Mouse (Mus musculus) cerebellum, postnatal 36 days (tissue): ENCODE measurements around the gene Erg.

ENCODE experiments used
- DNase-seq, 2 experiments: peaks; one replicate each; pipeline ENCODE4 v3.0.0; 2021 to 2022; ENCODE audit warnings: mixed read lengths in 2 of 2

Erg gene

GRCm38 (mm10) chr16:95475041-95475440 lies 111.4 kb downstream of the Erg start:
- no peak for DNase-seq

GRCm38 (mm10) chr16:95473946-95474345 lies 112.4 kb downstream of the Erg start:
- no peak for DNase-seq

- no peak for DNase-seq
Observed at GRCm38 (mm10) chr16:95472771-95473170, 113.6 kb downstream of the Erg start.

- no peak for DNase-seq
Observed at GRCm38 (mm10) chr16:95469262-95470139, 116.9 kb downstream of the Erg start.

GRCm38 (mm10) chr16:95467893-95468292 lies 118.5 kb downstream of the Erg start:
- DNase-seq = no peak

GRCm38 (mm10) chr16:95466548-95466947 lies 119.8 kb downstream of the Erg start:
- no peak for DNase-seq

GRCm38 (mm10) chr16:95464609-95465008 lies 121.8 kb downstream of the Erg start:
- no peak for DNase-seq

GRCm38 (mm10) chr16:95463796-95464195 lies 122.6 kb downstream of the Erg start:
- no peak for DNase-seq

GRCm38 (mm10) chr16:95461941-95462340 lies 124.5 kb downstream of the Erg start:
- DNase-seq = no peak

GRCm38 (mm10) chr16:95460336-95460735 lies 126.1 kb downstream of the Erg start:
- DNase-seq = no peak

GRCm38 (mm10) chr16:95459325-95459691 lies 127.1 kb downstream of the Erg start:
- no peak for DNase-seq

GRCm38 (mm10) chr16:95458590-95459324 lies 127.6 kb downstream of the Erg start:
- no peak for DNase-seq

GRCm38 (mm10) chr16:95457006-95457405 lies 129.4 kb downstream of the Erg start:
- no peak for DNase-seq

- no peak for DNase-seq
Observed at GRCm38 (mm10) chr16:95455896-95456295, 130.5 kb downstream of the Erg start.

GRCm38 (mm10) chr16:95455461-95455860 lies 130.9 kb downstream of the Erg start:
- DNase-seq = no peak

GRCm38 (mm10) chr16:95452411-95452810 lies 134.0 kb downstream of the Erg start:
- no peak for DNase-seq

- no peak for DNase-seq
Observed at GRCm38 (mm10) chr16:95449361-95449725, 137.1 kb downstream of the Erg start.

- no peak for DNase-seq
Observed at GRCm38 (mm10) chr16:95448643-95449360, 137.6 kb downstream of the Erg start.

GRCm38 (mm10) chr16:95447896-95448295 lies 138.5 kb downstream of the Erg start:
- no peak for DNase-seq

- DNase-seq = no peak
Observed at GRCm38 (mm10) chr16:95446368-95446767, 140.0 kb downstream of the Erg start.

GRCm38 (mm10) chr16:95442023-95442422 lies 144.4 kb downstream of the Erg start:
- no peak for DNase-seq

- no peak for DNase-seq
Observed at GRCm38 (mm10) chr16:95441179-95441578, 145.2 kb downstream of the Erg start.

- DNase-seq = peak; percentile 23 to 26
Observed at GRCm38 (mm10) chr16:95440334-95440733, 146.1 kb downstream of the Erg start.
